Mouse (Mus musculus): ENCODE measurements around the gene Aoc3. TPM values are rescaled to one million over a fixed set of nuclear protein-coding genes. Genes with fewer than 3 reads are reported as not detected.

The Aoc3 gene
- not detected in 2 replicates for polyA plus RNA-seq (2014; fragmentation: Nextera tagmentation; extraction: Ambion mirVana)

- H3K9ac ChIP-seq (ENCODE audit: low read length), result no peak within 1 kb of the TSS
- no peak within 1 kb of the TSS for H3K4me2 ChIP-seq (ENCODE audit: low read depth)
- no peak for DNase-seq (ENCODE audit: low spot score)
- H3K27me3 ChIP-seq (ENCODE audit: control insufficient read depth, insufficient read depth, low read length), result no peaks in the 10 kb centered on the region
- ATAC-seq (ENCODE audit: insufficient read depth, low FRiP score, low TSS enrichment), result no peak
- 76% methylated on average over 7 of the region's 7 CpGs for WGBS
- no peaks in the 10 kb centered on the region for H3K36me3 ChIP-seq (ENCODE audit: control insufficient read depth, insufficient read depth, low read length)
- peaks cover 6% of the 10 kb centered on the region; the same call in 1 of the 2 replicates for H3K4me1 ChIP-seq (ENCODE audit: control insufficient read depth, insufficient read depth, low read length)
- no peak within 1 kb of the TSS for H3K27ac ChIP-seq (ENCODE audit: low read depth, low read length)
- H3K4me3 ChIP-seq (ENCODE audit: low read depth, low read length), result no peak within 1 kb of the TSS
- H3K9me3 ChIP-seq (ENCODE audit: control insufficient read depth, low read length), result no peaks in the 10 kb centered on the region
Measured at GRCm38 (mm10) chr11:101330371-101330924, at the start of gene Aoc3. TSS of gene Aoc3 (plus strand) at chr11:101330605.

- WGBS, result 40% methylated on average over 7 of the region's 7 CpGs
- no peaks in the 10 kb centered on the region; the same call in 1 of the 2 replicates for H3K36me3 ChIP-seq (ENCODE audit: control insufficient read depth, insufficient read depth, low read length)
- no peak overlapping the region for H3K9ac ChIP-seq (ENCODE audit: low read length)
- no peak for DNase-seq (ENCODE audit: low spot score)
- H3K27me3 ChIP-seq (ENCODE audit: control insufficient read depth, insufficient read depth, low read length), result no peaks in the 10 kb centered on the region
- H3K9me3 ChIP-seq (ENCODE audit: control insufficient read depth, low read length), result no peaks in the 10 kb centered on the region
- no peak overlapping the region for H3K4me2 ChIP-seq (ENCODE audit: low read depth)
- no peak overlapping the region for H3K4me3 ChIP-seq (ENCODE audit: low read depth, low read length)
- H3K4me1 ChIP-seq (ENCODE audit: control insufficient read depth, insufficient read depth, low read length), result peaks cover 12% of the 10 kb centered on the region
- no peak for ATAC-seq (ENCODE audit: insufficient read depth, low FRiP score, low TSS enrichment)
- no peak overlapping the region for H3K27ac ChIP-seq (ENCODE audit: low read depth, low read length)
Measured at GRCm38 (mm10) chr11:101280837-101281236, 49.6 kb upstream of the Aoc3 start.

- no peaks in the 10 kb centered on the region for H3K9me3 ChIP-seq (ENCODE audit: control insufficient read depth, low read length)
- ATAC-seq (ENCODE audit: insufficient read depth, low FRiP score, low TSS enrichment) (no peak), DNase-seq (ENCODE audit: low spot score) (no peak)
- 27% methylated on average over 5 of the region's 5 CpGs for WGBS
- no peak overlapping the region for H3K4me2 ChIP-seq (ENCODE audit: low read depth)
- H3K27ac ChIP-seq (ENCODE audit: low read depth, low read length), result no peak overlapping the region
- H3K4me1 ChIP-seq (ENCODE audit: control insufficient read depth, insufficient read depth, low read length), result peaks cover 4% of the 10 kb centered on the region
- H3K4me3 ChIP-seq (ENCODE audit: low read depth, low read length), result no peak overlapping the region
- H3K9ac ChIP-seq (ENCODE audit: low read length), result no peak overlapping the region
- no peaks in the 10 kb centered on the region for H3K27me3 ChIP-seq (ENCODE audit: control insufficient read depth, insufficient read depth, low read length)
- H3K36me3 ChIP-seq (ENCODE audit: control insufficient read depth, insufficient read depth, low read length), result no peaks in the 10 kb centered on the region; the same call in 1 of the 2 replicates
Measured at GRCm38 (mm10) chr11:101282896-101283295, 47.5 kb upstream of the Aoc3 start.

GRCm38 (mm10) chr11:101283805-101284204 is 46.6 kb upstream of the Aoc3 start:
- Histone ChIP-seq H3K9me3 (ENCODE audit: control insufficient read depth, low read length) (no peaks in the 10 kb centered on the region), H3K4me1 (ENCODE audit: control insufficient read depth, insufficient read depth, low read length) (no peaks in the 10 kb centered on the region), H3K27me3 (ENCODE audit: control insufficient read depth, insufficient read depth, low read length) (no peaks in the 10 kb centered on the region), H3K36me3 (ENCODE audit: control insufficient read depth, insufficient read depth, low read length) (no peaks in the 10 kb centered on the region; the same call in 1 of the 2 replicates), H3K9ac (ENCODE audit: low read length) (no peak overlapping the region), H3K27ac (ENCODE audit: low read depth, low read length) (no peak overlapping the region), H3K4me2 (ENCODE audit: low read depth) (no peak overlapping the region), H3K4me3 (ENCODE audit: low read depth, low read length) (no peak overlapping the region)
- 70% methylated on average over 4 of the region's 4 CpGs for WGBS
- DNase-seq (ENCODE audit: low spot score) (no peak), ATAC-seq (ENCODE audit: insufficient read depth, low FRiP score, low TSS enrichment) (no peak)

- WGBS, result 88% methylated on average over 9 of the region's 9 CpGs
- ATAC-seq (ENCODE audit: insufficient read depth, low FRiP score, low TSS enrichment), result no peak
- no peaks in the 10 kb centered on the region for H3K9me3 ChIP-seq (ENCODE audit: control insufficient read depth, low read length)
- H3K36me3 ChIP-seq (ENCODE audit: control insufficient read depth, insufficient read depth, low read length), result peaks cover 7% of the 10 kb centered on the region
- H3K9ac ChIP-seq (ENCODE audit: low read length), result no peak overlapping the region
- no peak overlapping the region for H3K4me3 ChIP-seq (ENCODE audit: low read depth, low read length)
- no peaks in the 10 kb centered on the region for H3K27me3 ChIP-seq (ENCODE audit: control insufficient read depth, insufficient read depth, low read length)
- H3K4me1 ChIP-seq (ENCODE audit: control insufficient read depth, insufficient read depth, low read length), result no peaks in the 10 kb centered on the region
- H3K27ac ChIP-seq (ENCODE audit: low read depth, low read length), result no peak overlapping the region
- no peak for DNase-seq (ENCODE audit: low spot score)
- no peak overlapping the region for H3K4me2 ChIP-seq (ENCODE audit: low read depth)
Measured at GRCm38 (mm10) chr11:101287306-101287705, 43.1 kb upstream of the Aoc3 start.

GRCm38 (mm10) chr11:101291231-101291630 is 39.2 kb upstream of the Aoc3 start:
- H3K4me3 ChIP-seq (ENCODE audit: low read depth, low read length), result no peak overlapping the region
- H3K36me3 ChIP-seq (ENCODE audit: control insufficient read depth, insufficient read depth, low read length), result peaks cover 14% of the 10 kb centered on the region
- ATAC-seq (ENCODE audit: insufficient read depth, low FRiP score, low TSS enrichment), result no peak
- no peak overlapping the region for H3K4me2 ChIP-seq (ENCODE audit: low read depth)
- no peak overlapping the region for H3K27ac ChIP-seq (ENCODE audit: low read depth, low read length)
- no peak overlapping the region for H3K9ac ChIP-seq (ENCODE audit: low read length)
- no peaks in the 10 kb centered on the region for H3K4me1 ChIP-seq (ENCODE audit: control insufficient read depth, insufficient read depth, low read length)
- no peaks in the 10 kb centered on the region for H3K9me3 ChIP-seq (ENCODE audit: control insufficient read depth, low read length)
- WGBS, result 93% methylated on average over 8 of the region's 8 CpGs
- H3K27me3 ChIP-seq (ENCODE audit: control insufficient read depth, insufficient read depth, low read length), result no peaks in the 10 kb centered on the region
- no peak for DNase-seq (ENCODE audit: low spot score)

GRCm38 (mm10) chr11:101295191-101295590 is 35.2 kb upstream of the Aoc3 start:
- no peaks in the 10 kb centered on the region for H3K4me1 ChIP-seq (ENCODE audit: control insufficient read depth, insufficient read depth, low read length)
- 91% methylated on average over 8 of the region's 8 CpGs for WGBS
- no peaks in the 10 kb centered on the region for H3K9me3 ChIP-seq (ENCODE audit: control insufficient read depth, low read length)
- H3K4me2 ChIP-seq (ENCODE audit: low read depth), result no peak overlapping the region
- H3K27me3 ChIP-seq (ENCODE audit: control insufficient read depth, insufficient read depth, low read length), result no peaks in the 10 kb centered on the region
- ATAC-seq (ENCODE audit: insufficient read depth, low FRiP score, low TSS enrichment) (no peak), DNase-seq (ENCODE audit: low spot score) (no peak)
- H3K9ac ChIP-seq (ENCODE audit: low read length), result no peak overlapping the region
- H3K36me3 ChIP-seq (ENCODE audit: control insufficient read depth, insufficient read depth, low read length), result peaks cover 14% of the 10 kb centered on the region
- H3K4me3 ChIP-seq (ENCODE audit: low read depth, low read length), result no peak overlapping the region
- no peak overlapping the region for H3K27ac ChIP-seq (ENCODE audit: low read depth, low read length)

- Histone ChIP-seq H3K4me3 (ENCODE audit: low read depth, low read length) (peak overlapping the region; percentile 91), H3K9me3 (ENCODE audit: control insufficient read depth, low read length) (no peaks in the 10 kb centered on the region), H3K4me1 (ENCODE audit: control insufficient read depth, insufficient read depth, low read length) (peaks cover 10% of the 10 kb centered on the region), H3K4me2 (ENCODE audit: low read depth) (peak overlapping the region; percentile 88), H3K36me3 (ENCODE audit: control insufficient read depth, insufficient read depth, low read length) (no peaks in the 10 kb centered on the region), H3K27ac (ENCODE audit: low read depth, low read length) (no peak overlapping the region), H3K9ac (ENCODE audit: low read length) (peak overlapping the region; percentile 74; the same call in 1 of the 2 replicates), H3K27me3 (ENCODE audit: control insufficient read depth, insufficient read depth, low read length) (no peaks in the 10 kb centered on the region)
- no peak for DNase-seq (ENCODE audit: low spot score)
- WGBS, result 66% methylated on average over 7 of the region's 7 CpGs
- no peak for ATAC-seq (ENCODE audit: insufficient read depth, low FRiP score, low TSS enrichment)
Measured at GRCm38 (mm10) chr11:101300881-101301280, 29.5 kb upstream of the Aoc3 start.

- no peak for ATAC-seq (ENCODE audit: insufficient read depth, low FRiP score, low TSS enrichment)
- Histone ChIP-seq H3K27ac (ENCODE audit: low read depth, low read length) (0 out of 2 replicates have a peak overlapping the region, but pooled peaks have one; percentile 4), H3K36me3 (ENCODE audit: control insufficient read depth, insufficient read depth, low read length) (no peaks in the 10 kb centered on the region), H3K4me1 (ENCODE audit: control insufficient read depth, insufficient read depth, low read length) (peaks cover 10% of the 10 kb centered on the region), H3K27me3 (ENCODE audit: control insufficient read depth, insufficient read depth, low read length) (no peaks in the 10 kb centered on the region), H3K4me2 (ENCODE audit: low read depth) (peak overlapping the region; percentile 88), H3K4me3 (ENCODE audit: low read depth, low read length) (peak overlapping the region; percentile 91), H3K9ac (ENCODE audit: low read length) (peak overlapping the region; percentile 74), H3K9me3 (ENCODE audit: control insufficient read depth, low read length) (no peaks in the 10 kb centered on the region)
- DNase-seq (ENCODE audit: low spot score), result no peak
- 14% methylated on average over 26 of the region's 26 CpGs for WGBS
Measured at GRCm38 (mm10) chr11:101301299-101302003, 29.0 kb upstream of the Aoc3 start.

Data from neural tube, embryonic 11.5 days (tissue).